Mouse (Mus musculus): Measurements from ENCODE around the gene Sim2. TPM values are rescaled to one million over a fixed set of nuclear protein-coding genes. Genes with fewer than 3 reads are reported as not detected.

The Sim2 gene
- polyA plus RNA-seq, 1 experiment, result 0.09 TPM

DNA sequence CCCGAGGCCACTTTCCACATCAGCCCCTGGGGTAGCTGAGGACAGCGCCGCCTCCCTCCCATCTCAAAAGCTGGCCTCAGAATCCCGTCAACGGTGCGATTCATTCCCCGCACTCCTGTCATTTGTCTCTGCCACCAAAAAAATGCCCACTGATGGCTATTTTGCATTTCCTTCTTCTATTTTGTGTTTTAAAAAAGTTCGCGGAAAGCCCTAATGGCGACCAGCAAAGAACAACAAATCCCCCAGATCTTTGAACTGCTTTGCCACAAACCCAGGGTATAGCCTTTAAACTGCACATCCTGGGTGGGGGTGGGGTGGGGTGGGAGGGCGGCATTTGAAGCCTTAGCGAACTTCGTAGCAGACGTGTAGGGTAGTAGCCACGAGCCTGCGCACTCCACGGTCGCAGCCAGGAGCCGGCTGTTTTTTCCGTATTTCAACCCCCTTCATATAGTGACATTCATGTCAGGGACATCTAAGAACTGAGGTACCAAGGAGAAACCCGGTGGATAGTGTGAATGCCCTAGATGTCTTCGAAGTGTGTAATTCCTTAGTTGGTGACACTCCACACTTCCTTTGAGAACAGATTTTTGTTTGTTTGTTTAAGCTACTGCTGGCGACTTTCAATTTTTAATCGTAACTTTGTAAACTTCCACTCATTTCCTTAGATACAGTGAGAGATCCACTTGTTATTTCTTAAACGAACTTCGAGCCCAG lies 10.5 kb downstream of the Sim2 start:
- no peak for DNase-seq (ENCODE audit: low read depth)

DNA sequence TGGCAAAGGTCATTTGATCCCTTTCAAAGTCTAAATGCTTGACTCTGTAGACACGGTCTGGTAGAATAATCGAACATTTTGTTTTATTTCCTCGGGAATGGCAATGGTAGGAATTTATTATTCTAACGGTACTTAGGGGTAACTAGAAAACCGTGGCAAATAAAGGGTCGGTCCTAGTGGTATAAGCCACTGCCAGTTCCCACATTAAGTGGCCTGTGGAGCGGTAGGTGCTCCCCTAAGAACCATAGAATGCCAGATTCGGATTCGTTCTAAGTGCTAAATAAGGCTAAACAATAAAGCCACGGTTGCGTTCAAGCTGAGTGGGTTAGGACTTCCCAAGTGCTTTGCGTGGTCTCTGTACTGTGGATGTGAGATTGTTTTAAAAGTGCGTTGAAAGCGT lies 11.7 kb downstream of the Sim2 start:
- DNase-seq (ENCODE audit: low read depth), result no peak

DNA sequence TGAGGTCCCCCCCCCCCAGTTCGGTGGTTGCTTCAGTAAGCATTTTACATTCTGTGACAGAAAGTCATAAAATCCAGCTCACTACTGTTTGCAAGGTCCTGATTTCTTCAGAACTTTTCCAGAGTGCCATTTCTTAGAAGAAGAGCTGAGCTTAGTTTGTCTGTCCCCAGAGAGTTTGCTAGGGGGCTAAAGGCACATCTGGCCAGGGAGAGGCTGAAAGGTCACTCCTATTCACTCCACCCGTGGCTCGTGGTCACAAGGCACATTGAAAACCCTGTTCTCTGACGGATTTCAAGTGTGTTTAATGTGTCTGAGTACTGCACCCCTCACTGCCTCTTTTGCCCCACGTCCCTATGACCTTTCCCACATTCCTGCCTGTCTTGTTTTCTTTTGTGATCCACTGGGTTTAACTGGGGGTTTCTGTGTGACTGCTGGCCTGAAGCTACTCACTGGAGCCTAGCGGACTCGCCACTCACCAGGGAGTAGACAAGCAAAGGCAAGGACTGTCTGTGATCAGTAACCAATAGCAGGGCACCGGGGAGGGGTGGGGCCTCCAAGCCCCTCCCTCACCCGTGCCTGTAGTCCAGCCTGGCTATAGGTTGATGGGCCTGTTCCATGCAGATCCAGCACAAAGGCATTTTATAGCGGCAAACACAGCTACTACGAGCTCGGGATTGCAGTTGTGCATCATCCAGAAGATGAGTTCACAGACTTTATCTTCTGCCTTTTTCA lies 13.2 kb downstream of the Sim2 start:
- no peak for DNase-seq (ENCODE audit: low read depth)

DNA sequence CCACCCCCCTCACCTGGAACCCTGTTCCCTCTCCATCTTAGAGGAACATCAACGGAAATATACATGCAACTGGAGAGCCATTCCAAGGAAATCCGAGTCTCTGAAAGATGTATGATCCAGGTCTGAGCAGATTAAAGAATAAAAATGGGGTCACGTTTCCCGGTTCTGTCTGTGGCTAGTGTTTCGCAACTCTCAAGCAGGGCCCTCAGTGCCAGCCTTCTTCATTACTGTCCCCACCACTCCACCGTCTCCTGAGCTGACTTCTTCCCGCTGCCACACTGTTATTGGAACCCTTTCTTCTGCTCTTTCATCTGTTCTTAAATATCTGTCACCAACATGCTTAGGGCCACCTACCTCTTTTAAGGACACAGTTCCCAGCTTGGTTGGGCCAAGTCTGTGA lies 28.4 kb downstream of the Sim2 start:
- DNase-seq (ENCODE audit: low read depth), result no peak

DNA sequence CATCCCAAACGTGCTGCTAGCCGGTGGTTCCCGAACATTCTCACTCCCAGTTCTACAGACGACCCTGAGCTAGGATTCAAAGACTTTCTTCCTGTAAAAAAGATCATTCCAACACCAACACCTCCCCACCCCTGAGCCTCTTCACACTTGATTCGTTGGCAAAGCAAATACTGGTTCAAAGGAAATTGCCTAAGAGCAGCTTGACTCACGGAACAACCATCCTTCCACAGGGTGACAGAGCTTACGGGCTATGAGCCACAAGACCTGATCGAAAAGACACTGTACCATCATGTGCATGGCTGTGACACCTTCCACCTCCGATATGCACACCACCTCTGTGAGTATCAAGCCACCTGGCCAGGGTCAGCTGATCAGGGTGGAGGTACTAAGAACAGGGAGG lies 30.0 kb downstream of the Sim2 start:
- DNase-seq (ENCODE audit: low read depth), result no peak

DNA sequence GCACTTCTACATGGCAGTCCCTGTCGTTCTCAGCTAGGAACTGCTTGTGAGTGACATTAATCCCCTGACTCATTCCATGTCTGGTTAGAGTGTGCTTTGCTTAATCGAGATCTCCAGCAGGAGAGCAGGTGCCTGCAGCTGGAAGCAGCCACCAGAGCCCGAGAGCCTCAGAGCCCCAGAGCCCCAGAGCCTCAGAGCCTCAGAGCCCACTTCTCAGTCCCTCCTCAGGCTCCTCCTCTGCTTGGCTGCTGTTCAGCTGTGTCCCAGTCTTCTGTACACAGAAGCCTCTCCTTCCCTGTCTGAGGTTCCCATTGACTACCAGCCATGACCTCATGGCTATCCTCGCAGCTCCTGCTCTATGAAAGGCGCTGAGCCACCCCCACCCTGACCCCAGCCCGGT lies 32.6 kb downstream of the Sim2 start:
- no peak for DNase-seq (ENCODE audit: low read depth)

DNA sequence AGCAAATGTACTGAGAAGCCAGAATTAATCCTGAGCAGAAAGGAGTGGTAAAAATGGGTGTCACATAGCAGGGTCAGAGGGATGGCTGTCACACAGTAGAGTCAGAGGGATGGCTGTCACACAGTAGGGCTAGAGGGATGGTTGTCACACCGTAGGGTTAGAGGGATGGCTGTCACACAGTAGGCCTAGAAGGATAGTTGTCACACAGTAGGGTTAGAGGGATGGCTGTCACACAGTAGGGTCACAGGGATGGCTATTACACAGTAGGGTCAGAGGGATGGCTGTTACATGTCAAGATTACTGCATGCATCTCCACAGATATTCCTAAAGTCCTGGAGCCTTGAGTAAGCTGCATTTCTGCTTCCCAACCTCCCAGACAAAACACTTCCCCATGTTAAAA lies 33.7 kb downstream of the Sim2 start:
- DNase-seq (ENCODE audit: low read depth), result no peak

DNA sequence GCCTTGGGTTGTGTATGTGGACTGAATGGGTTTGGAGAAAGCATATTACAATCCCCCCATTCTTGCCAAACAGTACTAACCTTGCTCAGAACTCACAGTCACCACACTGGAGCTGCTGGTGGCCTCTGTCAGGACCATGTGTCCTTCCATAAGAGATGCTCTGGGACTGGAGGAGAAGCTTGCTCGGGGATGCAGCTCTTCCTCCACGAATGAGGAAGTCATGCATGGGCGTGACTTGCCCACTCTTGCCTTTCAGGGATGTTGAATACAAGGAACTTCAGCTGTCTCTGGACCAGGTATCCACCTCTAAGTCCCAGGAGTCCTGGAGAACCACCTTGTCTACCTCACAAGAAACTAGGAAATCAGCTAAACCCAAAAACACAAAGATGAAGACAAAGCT lies 37.6 kb downstream of the Sim2 start:
- DNase-seq (ENCODE audit: low read depth), result no peak

DNA sequence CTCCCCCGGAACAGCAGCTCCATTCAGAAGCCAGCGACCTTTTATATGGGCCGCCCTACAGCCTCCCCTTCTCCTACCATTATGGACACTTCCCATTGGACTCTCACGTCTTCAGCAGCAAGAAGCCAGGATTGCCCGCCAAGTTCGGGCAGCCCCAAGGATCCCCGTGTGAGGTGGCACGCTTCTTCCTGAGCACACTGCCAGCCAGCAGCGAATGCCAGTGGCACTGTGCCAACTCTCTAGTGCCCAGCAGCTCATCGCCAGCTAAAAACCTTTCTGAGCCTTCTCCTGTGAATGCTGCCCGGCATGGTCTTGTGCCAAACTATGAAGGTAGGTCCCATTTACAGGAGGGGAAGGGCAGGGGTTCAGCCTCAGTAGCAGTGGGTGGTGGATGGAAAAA lies 38.5 kb downstream of the Sim2 start:
- DNase-seq (ENCODE audit: low read depth), result no peak

DNA sequence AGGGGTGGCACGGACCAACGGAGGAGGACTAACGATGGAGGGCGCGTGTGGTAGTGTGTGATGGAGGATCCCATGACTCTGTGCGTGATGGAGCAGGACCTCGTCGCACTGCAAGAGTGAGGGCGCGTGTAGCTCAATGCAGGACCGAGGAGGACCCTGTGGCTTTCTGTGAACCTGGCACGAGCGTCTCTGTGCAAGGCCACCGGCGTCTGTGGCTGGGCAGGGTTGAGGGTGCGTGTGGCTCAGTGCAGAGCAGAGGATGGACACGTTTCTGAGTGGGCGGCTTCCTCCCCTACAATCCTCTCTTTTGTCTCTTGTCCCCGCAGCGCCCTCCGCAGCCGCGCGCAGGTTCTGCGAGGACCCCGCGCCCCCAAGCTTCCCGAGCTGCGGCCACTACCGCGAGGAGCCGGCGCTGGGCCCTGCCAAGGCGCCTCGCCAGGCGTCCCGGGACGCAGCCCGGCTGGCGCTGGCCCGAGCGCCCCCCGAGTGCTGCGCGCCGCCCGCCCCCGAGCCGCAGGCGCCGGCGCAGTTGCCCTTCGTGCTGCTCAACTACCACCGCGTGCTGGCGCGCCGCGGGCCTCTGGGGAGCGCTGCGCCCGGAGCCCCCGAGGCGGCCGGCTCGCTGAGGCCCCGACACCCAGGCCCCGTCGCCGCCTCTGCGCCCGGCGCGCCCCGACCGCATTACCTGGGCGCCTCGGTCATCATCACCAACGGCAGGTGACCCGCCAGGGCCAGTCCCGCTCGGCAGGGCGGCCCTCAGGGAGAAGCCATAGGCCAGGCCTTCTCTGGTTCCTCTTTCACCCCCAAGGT lies 40.6 kb downstream of the Sim2 start:
- DNase-seq (ENCODE audit: low read depth), result no peak

DNA sequence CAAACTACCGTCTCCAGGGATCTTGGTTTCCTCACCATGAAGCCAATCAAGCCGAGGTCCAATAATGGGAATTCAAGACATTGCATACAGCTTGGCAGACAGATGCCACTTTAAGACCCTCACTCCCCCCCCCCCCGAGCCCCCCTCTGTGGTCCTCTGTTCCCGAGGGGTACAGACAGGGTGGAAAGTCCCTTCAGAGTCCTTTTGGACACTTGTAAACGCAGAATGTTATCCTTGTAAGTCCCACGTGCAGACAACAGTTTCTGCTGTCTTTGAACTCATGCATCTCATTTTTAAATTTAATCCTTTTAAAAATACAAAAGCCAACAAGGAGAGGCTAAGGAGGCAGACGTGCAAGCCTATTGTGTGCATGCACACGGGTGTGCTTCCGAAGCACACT lies 41.5 kb downstream of the Sim2 start:
- no peak for DNase-seq (ENCODE audit: low read depth)

DNA sequence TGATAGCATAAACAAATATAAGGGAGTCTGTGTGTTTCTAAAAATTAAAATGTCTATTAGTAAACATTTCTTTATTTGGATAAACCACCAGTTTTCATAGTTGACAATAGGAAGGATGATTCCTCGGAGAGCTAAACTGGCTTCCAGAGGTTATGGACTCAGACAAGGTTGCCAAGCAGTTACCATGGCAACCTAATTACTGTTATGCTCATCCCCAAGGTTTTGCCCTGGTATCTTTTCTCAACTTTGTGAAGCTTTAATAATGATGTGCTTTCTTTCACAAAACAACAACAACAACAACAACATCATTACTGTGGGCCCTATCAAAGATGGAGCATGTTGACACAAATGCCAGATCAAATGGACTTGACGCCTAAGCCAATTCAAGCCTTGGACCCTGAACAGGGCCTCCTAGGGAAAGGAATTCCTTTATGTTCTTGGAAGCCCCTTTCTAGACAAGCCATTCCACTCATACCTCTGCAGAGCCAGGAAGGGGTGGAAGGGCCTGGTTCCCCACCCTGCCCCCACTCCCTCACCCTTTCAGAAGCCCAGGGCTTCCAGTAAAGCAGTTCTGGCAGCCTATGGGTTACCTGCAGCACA lies 43.6 kb downstream of the Sim2 start:
- no peak for DNase-seq (ENCODE audit: low read depth)

DNA sequence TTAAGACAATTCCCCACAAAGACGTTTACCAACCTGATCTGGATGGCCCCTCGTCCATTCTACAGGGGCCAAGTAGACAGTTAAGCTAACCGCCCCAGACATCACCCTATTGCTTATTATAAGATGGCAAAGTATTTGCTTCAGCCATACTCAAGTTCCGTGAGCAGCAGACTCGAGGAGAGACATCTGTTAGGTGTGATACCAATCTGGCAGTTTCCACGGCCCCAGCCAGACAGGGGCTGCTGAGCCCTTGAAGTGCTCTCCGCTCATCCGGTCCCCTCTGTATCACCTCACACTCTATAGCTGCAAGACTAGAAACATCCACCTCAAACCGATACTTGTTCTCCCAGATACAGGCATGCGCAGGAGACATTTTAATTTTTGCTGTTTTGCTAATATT lies 49.5 kb downstream of the Sim2 start:
- no peak for DNase-seq (ENCODE audit: low read depth)

DNA sequence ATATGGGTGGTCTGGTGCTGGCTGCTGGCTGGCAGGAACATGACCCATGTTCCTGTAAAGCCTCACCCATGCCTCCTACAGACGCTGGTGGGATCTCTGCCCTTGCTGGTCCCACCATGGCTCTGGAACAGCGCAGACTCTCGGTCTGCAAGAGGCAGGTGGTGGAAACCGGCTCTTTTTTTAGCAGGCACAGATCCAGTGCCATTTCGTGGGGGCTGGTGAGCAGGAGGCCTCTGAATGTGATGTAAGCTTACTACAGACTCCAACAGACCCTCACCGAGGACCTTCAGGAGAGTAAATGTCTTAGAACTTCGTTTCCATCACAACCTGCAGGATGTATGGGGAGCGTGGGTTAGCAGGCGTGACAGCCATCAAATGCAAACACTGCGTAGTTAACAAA lies 56.0 kb downstream of the Sim2 start:
- DNase-seq (ENCODE audit: low read depth), result no peak

DNA sequence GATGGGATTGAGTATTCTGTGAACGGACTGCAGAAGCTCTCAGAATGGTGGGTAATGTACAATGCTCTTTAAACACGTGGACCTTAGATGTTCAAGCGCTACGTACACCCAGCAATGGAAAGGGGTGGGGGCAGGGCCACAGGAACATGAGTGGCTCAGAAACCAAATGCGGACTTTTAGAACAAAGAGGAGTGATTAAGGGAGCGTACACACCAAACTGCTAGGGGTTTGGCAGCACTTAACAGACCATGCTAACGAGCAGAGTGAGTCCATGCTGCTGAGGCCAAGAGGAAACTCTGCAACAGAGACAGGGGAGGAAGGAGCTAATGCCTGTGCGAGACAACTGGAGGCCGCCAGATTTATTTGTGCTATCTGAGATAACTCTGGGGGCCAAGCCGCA lies 58.6 kb downstream of the Sim2 start:
- no peak for DNase-seq (ENCODE audit: low read depth)

DNA sequence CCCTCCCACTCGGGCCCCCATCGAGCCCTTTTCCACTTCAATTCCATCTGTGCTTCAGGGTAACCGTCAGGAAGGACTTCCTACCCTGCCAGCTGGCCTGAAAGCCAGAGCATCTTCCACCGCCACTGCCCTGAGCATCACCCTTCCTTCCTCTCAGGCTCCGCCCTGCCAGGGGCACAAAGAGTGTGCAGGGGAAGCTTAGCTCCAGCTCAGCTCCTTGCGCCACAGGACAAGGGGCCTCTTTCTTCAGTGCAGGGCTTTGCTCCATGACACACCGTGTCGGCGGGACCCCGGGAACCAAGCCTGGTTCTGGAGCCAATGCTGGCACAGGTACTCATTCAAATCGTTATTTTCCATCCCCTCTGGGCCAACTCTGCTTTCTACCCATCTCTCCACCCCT lies 63.4 kb downstream of the Sim2 start:
- DNase-seq (ENCODE audit: low read depth), result no peak

DNA sequence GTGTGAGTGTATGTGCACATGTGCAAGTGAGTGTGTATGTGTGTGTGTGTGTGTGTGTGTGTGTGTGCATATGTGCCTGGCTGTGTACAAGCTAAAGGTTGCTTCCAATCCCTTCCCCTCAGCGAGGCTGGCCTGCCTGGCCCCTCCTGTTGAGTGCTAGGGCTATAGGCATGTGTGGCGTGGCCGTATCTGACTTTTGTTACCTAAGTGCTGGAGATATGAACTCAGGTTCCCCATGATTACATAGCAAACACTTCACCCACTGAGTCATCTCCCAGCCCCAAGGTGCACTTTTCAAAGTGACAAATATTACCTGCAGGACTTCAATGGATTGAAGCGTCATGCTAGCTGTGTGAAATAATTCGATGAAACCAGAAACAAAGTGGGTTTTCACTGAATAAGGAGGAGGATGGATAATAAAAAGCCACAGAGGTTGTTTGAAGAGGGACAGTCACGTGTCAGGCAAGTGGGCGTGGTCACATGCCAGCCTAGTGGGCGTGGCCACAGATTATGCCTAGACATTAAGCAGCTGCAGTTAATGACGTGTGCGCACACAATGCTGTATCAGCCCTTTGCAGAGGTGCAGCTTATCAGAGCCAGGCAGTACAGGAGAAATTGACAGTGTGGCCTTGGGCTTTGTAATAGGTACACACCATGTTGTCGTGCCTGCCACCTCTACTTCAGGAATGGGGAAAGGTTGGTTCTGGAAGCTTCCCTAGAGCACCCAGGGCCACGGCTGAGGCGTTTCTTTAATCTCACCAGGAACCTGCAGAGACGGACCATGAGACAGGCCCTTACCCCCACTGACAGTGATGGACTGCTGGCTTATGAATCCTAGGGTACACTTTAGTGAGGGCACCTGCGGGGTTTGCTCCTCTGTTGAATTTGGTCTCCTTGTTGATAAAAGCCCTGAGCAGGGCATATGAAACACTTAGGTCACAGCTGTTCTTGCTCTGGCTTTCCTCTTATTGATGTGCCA lies 65.7 kb downstream of the Sim2 start:
- no peak for DNase-seq (ENCODE audit: low read depth)

DNA sequence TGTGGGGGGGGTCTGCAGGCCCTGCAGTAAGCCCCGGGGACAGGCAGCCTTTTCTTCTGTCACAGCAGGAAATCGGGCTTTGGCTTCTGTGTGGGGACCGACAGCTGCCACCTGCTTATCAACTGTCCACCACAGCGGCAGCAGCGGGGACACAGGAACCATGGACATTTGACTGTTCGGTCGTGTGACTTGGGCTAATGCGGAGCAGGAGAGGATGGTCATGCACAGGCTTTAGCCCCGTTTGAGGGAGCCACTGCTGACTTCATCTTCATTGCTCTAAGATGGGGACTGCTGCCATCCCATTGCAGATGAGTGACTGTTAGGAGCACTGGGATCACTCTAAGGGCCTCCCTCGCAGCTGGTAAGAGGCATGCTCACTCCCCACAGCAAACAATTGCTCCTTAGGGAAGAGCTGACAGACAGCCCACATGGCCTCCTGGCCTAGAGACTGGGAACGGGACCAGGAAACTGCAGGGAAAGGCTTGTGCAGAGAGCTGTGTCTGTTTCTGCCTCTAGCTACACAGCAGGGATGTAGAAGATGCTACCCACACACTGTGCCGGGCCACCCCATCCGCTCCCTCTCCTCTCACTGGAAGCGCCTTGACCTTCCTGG lies 70.4 kb downstream of the Sim2 start:
- no peak for DNase-seq (ENCODE audit: low read depth)

DNA sequence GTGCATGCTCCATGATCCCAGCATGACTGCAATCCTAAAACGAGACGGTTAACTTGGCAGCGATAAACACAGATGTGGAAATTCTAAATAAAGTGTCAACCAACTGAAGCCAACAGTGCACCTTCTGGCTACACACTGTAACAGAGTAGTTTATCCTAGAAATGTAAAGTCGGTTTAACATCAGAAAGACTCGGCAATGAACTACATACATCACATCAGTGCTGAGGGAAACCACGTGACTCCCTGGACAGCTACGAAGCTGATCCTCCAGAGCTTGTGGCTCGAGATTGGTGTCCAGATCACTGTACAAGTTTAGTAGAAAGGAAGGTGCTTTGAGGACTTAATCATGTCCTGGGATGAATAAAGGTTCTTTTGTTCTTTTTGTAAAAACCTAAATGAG lies 73.1 kb downstream of the Sim2 start:
- no peak for DNase-seq (ENCODE audit: low read depth)

DNA sequence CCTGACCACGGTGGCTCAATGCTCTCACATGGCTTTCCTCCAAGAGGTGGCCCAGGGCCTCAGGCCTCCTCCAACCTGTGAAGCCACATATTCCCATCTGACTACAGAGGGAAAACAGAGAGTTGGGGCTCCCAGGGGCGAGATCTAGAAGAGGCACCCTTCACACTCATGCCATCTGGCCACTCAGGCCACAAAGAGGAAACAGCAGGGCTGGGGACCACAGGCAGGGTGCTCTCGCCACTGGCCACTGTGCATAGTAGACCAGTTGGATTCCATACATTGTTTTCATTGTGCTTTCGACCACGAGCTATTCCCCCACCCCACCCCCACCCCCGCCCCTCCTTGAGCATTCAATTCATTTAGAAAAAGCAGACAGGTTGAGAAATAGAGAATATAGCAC lies 77.3 kb downstream of the Sim2 start:
- no peak for DNase-seq (ENCODE audit: low read depth)

DNA sequence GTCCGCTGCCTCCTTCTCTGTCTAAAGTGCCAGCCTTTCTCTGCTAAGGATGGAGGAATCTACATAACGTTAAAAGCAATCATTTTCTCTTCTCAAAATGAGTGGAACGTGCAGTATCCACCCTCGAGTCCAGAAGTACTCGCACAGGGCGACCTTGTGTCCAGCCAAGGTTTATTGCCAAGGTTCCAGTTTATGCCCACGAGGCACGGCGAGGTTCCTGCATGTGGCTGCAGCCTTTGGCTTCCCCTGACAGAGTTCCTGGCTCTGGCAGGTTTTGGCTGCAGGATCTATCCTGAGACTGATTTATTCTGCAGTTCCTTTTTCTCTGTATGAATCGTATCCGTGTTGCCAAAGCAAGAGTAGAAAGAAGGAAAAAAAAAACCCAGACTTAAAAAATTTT lies 78.3 kb downstream of the Sim2 start:
- DNase-seq (ENCODE audit: low read depth), result no peak

Measured in gonadal fat pad, adult 2 months (tissue).